Mouse (Mus musculus) forebrain, embryonic 14.5 days (tissue): ENCODE data around the gene Cwc27. TPM values are rescaled to one million over a fixed set of nuclear protein-coding genes. Genes with fewer than 3 reads are reported as not detected.

Source experiments
- ATAC-seq: fragments of 200-750 bp; cut with Nextera tagmentation; 2 replicates; pipeline ENCODE4 v1.8.0; 2017; ENCODE audit warnings: mild to moderate bottlenecking, moderate library complexity
- DNase-seq: peaks from one replicate; pipeline ENCODE4 v3.0.0-alpha.2; 2015; ENCODE audit warnings: low spot score
- H3K27ac ChIP-seq: fragments of 300-500 bp; sonication (generic); 2 replicates; pipeline ENCODE4 v1.5.1; 2014; ENCODE audit warnings: low read depth, mild to moderate bottlenecking, control low read depth, low read length, moderate library complexity
- H3K27me3 ChIP-seq: fragments of 300-500 bp; sonication (generic); replicated peaks from 2 replicates; pipeline ENCODE4 v1.6.1; 2014; ENCODE audit warnings: low read length, control low read depth, mixed read lengths; ENCODE audit not compliant: control insufficient read depth, insufficient read depth
- H3K36me3 ChIP-seq: fragments of 300-500 bp; sonication (generic); 2 replicates; pipeline ENCODE4 v1.6.1; 2014; ENCODE audit warnings: low read length, control low read depth; ENCODE audit not compliant: control insufficient read depth, insufficient read depth
- H3K4me1 ChIP-seq: fragments of 300-500 bp; sonication (generic); 2 replicates; pipeline ENCODE4 v1.6.1; 2014; ENCODE audit warnings: antibody characterized with exemption, low read length, control low read depth; ENCODE audit not compliant: control insufficient read depth, insufficient read depth
- H3K4me2 ChIP-seq: fragments of 300-500 bp; sonication (generic); 2 replicates; pipeline ENCODE4 v1.6.1; 2014; ENCODE audit warnings: mild to moderate bottlenecking, control low read depth, low read length
- H3K4me3 ChIP-seq: fragments of 300-500 bp; sonication (generic); 2 replicates; pipeline ENCODE4 v1.5.1; 2014; ENCODE audit warnings: low read depth, low read length, control low read depth
- H3K9ac ChIP-seq: fragments of 300-500 bp; sonication (generic); 2 replicates; pipeline ENCODE4 v1.6.1; 2014; ENCODE audit warnings: mild to moderate bottlenecking, low read length, control low read depth, moderate library complexity
- H3K9me3 ChIP-seq: fragments of 300-500 bp; sonication (generic); replicated peaks from 2 replicates; pipeline ENCODE4 v1.6.1; 2016; ENCODE audit warnings: low read length, control low read depth, mixed read lengths; ENCODE audit not compliant: control insufficient read depth
- WGBS: fragments of 180-500 bp; shearing (Covaris S2); extraction: QIAGEN DNeasy Blood & Tissue Kit; methylation state at CpG from one replicate; pipeline ENCODE4 v1.1.7; 2014; 5-methylcytosine and 5-hydroxymethylcytosine counted together
- polyA plus RNA-seq: library from polyadenylated mRNA; unstranded; fragments of >200 nt; fragmentation: Nextera tagmentation; extraction: Ambion mirVana; gene quantifications from 2 replicates; pipeline ENCODE4 v1.2.1, GENCODE M21; 2014

Cwc27 gene
- polyA plus RNA-seq, 1 experiment from 2014 or later = 21.5 TPM

- Histone ChIP-seq H3K36me3 (no peaks in the 10 kb centered on the region), H3K4me3 (no peak overlapping the region), H3K27me3 (no peaks in the 10 kb centered on the region), H3K9ac (no peak overlapping the region), H3K4me2 (no peak overlapping the region), H3K27ac (no peak overlapping the region), H3K9me3 (no peaks in the 10 kb centered on the region), H3K4me1 (no peaks in the 10 kb centered on the region)
- DNase-seq (peak; percentile 35), ATAC-seq (peak; percentile 57; the same call in 1 of the 2 replicates)
- WGBS = 91% methylated on average over 3 of the region's 3 CpGs
These were observed 215.2 kb downstream of the Cwc27 start for GRCm38 (mm10) chr13:104601783-104602182.

GRCm38 (mm10) chr13:104596199-104596598 lies 220.7 kb downstream of the Cwc27 start:
- H3K36me3 ChIP-seq = no peaks in the 10 kb centered on the region
- WGBS = 94% methylated on average over 4 of the region's 4 CpGs
- no peak overlapping the region for H3K4me2 ChIP-seq
- ATAC-seq (no peak), DNase-seq (no peak)
- no peak overlapping the region for H3K27ac ChIP-seq
- no peak overlapping the region for H3K4me3 ChIP-seq
- H3K4me1 ChIP-seq = no peaks in the 10 kb centered on the region
- H3K27me3 ChIP-seq = no peaks in the 10 kb centered on the region
- H3K9me3 ChIP-seq = no peaks in the 10 kb centered on the region
- H3K9ac ChIP-seq = no peak overlapping the region

DNA sequence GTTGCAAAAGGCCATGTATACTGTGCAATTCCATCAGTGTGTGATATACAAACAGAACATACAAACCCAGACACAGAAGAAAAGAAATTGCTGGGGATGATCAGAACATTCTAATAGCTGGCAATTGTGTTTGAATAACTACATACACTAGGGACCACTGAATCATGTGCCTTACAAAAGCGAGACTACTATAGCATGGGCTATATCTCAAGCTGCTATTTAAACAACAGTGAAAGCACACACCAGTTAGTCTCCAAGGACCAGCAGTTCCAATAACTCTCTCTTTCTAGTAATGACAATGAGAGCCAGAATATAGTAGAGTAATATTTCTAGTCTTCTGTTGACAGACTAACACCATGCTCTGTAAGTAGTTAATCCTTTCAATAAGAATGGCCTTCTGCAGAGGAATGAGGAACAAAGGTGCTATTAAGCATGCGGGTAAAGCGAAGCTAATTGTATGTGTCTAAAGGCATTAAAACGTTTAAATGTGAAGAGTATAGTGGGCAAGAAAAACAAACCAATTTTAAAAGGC lies 222.1 kb downstream of the Cwc27 start:
- ATAC-seq (no peak), DNase-seq (no peak)
- no peaks in the 10 kb centered on the region for H3K27me3 ChIP-seq
- no peaks in the 10 kb centered on the region for H3K9me3 ChIP-seq
- no peak overlapping the region for H3K4me3 ChIP-seq
- no peaks in the 10 kb centered on the region for H3K36me3 ChIP-seq
- no peaks in the 10 kb centered on the region; the same call in 1 of the 2 replicates for H3K4me1 ChIP-seq
- no peak overlapping the region for H3K27ac ChIP-seq
- 51% methylated on average over 4 of the region's 4 CpGs for WGBS
- no peak overlapping the region for H3K4me2 ChIP-seq
- no peak overlapping the region for H3K9ac ChIP-seq

DNA sequence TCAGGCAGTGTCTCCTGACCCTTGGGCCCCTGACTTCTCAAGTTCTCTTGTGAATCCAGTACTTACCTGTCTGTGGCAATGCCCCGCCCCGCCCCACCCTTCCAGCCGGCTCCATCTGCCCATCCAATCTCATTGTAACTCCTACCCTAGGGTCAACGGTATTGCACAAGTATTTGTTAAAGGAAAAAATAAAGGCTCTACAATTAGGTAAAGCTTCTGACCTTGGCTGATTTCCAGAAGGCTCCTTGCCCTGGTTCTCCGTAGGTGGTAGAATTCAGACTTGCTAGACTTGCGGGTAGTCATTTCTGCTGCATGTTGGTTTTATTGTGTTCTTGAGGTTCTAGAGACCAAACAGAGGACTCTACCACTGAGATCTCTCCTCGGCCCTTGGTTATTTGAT lies 226.0 kb downstream of the Cwc27 start:
- WGBS = 87% methylated on average over 7 of the region's 7 CpGs
- H3K4me2 ChIP-seq = no peak overlapping the region
- H3K4me3 ChIP-seq = no peak overlapping the region
- no peak for ATAC-seq
- H3K9me3 ChIP-seq = no peaks in the 10 kb centered on the region
- DNase-seq = no peak
- no peaks in the 10 kb centered on the region for H3K27me3 ChIP-seq
- H3K9ac ChIP-seq = no peak overlapping the region
- no peaks in the 10 kb centered on the region for H3K36me3 ChIP-seq
- H3K4me1 ChIP-seq = no peaks in the 10 kb centered on the region; the same call in 1 of the 2 replicates
- no peak overlapping the region for H3K27ac ChIP-seq

DNA sequence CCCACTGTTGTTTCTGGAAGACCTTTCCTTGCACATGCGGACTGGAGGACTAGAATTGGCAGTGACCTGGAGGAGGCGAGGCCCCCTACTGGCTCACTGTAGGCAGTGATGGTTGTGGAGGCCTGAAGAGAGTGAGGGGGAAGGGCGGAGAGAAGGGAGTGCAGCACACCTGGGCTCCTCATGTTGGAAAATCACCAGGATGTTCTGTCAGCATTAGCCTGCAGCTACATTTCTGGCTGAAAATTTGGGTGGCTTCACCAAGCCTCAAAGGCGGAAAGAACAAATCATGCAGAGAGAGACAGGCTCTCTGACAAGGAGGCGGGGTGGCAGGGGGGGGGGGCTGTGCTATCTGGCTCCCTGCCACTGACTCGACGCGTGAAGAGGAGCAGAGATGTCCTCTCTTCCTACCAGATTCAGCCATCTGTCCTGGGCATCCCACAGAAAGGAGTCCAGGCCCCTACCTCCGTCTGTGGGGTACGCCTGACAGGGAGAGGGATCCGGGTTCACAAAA lies 226.8 kb downstream of the Cwc27 start:
- WGBS = 43% methylated on average over 11 of the region's 11 CpGs
- ATAC-seq (peak; percentile 79), DNase-seq (peak; percentile 48)
- H3K4me1 ChIP-seq = no peaks in the 10 kb centered on the region; the same call in 1 of the 2 replicates
- H3K4me2 ChIP-seq = no peak overlapping the region; the same call in 1 of the 2 replicates
- H3K27me3 ChIP-seq = no peaks in the 10 kb centered on the region
- no peak overlapping the region for H3K9ac ChIP-seq
- H3K9me3 ChIP-seq = no peaks in the 10 kb centered on the region
- no peak overlapping the region for H3K4me3 ChIP-seq
- peak overlapping the region; percentile 14; the same call in 1 of the 2 replicates for H3K27ac ChIP-seq
- no peaks in the 10 kb centered on the region for H3K36me3 ChIP-seq

- ATAC-seq (no peak), DNase-seq (no peak)
- Histone ChIP-seq H3K4me3 (no peak overlapping the region), H3K36me3 (no peaks in the 10 kb centered on the region), H3K27ac (no peak overlapping the region), H3K27me3 (no peaks in the 10 kb centered on the region), H3K9me3 (no peaks in the 10 kb centered on the region), H3K4me2 (no peak overlapping the region), H3K9ac (no peak overlapping the region), H3K4me1 (no peaks in the 10 kb centered on the region; the same call in 1 of the 2 replicates)
- WGBS = 86% methylated on average over 5 of the region's 5 CpGs
These were observed 228.6 kb downstream of the Cwc27 start for GRCm38 (mm10) chr13:104588383-104588782.

Other genes starting within 250 kb of the Cwc27 start
- gene Srek1ip1, start 24.7 kb downstream of the Cwc27 start, polyA plus RNA-seq = 16.4 and 20.4 TPM in 2 replicates
- gene Shisal2b, start 46.8 kb upstream of the Cwc27 start, polyA plus RNA-seq = 0.52 and 0.62 TPM in 2 replicates
- gene Rgs7bp, start 237.8 kb upstream of the Cwc27 start, polyA plus RNA-seq = 2.0 and 3.7 TPM in 2 replicates